22 mouse cellular contexts compared by ENCODE assay signal in the genomic region with DNA sequence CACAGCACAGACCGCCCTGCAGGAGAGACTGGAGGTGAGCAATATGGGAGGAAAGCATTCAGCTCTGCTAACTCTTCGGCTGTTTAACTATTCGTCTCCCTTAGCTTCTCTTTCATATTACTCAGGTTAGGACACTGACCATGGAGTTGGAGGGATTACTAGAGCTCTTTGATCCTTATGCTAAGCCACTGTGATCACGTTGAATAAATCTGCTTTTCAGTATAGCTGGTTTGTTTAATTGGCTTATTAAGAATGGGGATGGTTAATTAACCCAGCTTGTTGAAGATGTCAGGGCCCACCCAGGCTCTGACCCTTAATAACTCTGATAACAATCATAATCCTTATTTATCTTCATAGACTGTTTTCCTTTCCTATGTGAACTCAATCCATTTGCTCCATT. TPM values are rescaled to one million over a fixed set of nuclear protein-coding genes. Genes with fewer than 3 reads are reported as not detected.
DNase-seq lines count a peak whose midpoint lies in the region; ATAC-seq and TF ChIP-seq lines count a peak whose summit lies in the region.
"Had no signal": no experiment of that assay in that cellular context is flagged by ENCODE, and none has a peak within 500 bp of the region (broad histone marks: within the 10 kb centered on the region; RNA-seq: fewer than 3 reads in every experiment).

No protein-coding gene starts in this region.

- 0 out of 2 replicates have a peak, but pooled peaks have one; percentile 30 for ATAC-seq in forebrain, embryonic 12.5 days (ENCODE audit: low FRiP score)
- no peak for ATAC-seq in forebrain, postnatal 0 days
- ATAC-seq: activated CD4-positive, CD25-positive, alpha-beta regulatory T cell, adult 4 months; CD4-positive, CD25-positive, alpha-beta regulatory T cell, adult 4 months; Patski had no signal

- H3K4me3 ChIP-seq in forebrain, embryonic 12.5 days (replicated peaks), result no peak overlapping the region
- no peak overlapping the region for H3K4me3 ChIP-seq in forebrain, postnatal 0 days (ENCODE audit: low read depth, low read length)

- WGBS in forebrain, embryonic 12.5 days, result 32% methylated on average over 4 of the region's 4 CpGs
- 39% methylated on average over 4 of the region's 4 CpGs for WGBS in forebrain, postnatal 0 days

- no peaks in the 10 kb centered on the region for H3K27me3 ChIP-seq in forebrain, embryonic 12.5 days
- no peaks in the 10 kb centered on the region for H3K27me3 ChIP-seq in forebrain, postnatal 0 days (ENCODE audit: insufficient read depth, low read length)
- H3K27me3 ChIP-seq: CH12.LX, Patski had no signal

- H3K4me2 ChIP-seq in forebrain, embryonic 12.5 days, result no peak overlapping the region
- no peak overlapping the region for H3K4me2 ChIP-seq in forebrain, postnatal 0 days (ENCODE audit: low read depth)

- H3K9ac ChIP-seq in forebrain, embryonic 12.5 days, result no peak overlapping the region
- no peak overlapping the region for H3K9ac ChIP-seq in forebrain, postnatal 0 days

- H3K4me1 ChIP-seq in forebrain, embryonic 12.5 days, result peaks cover 5% of the 10 kb centered on the region; the same call in 1 of the 2 replicates
- no peaks in the 10 kb centered on the region for H3K4me1 ChIP-seq in forebrain, postnatal 0 days (ENCODE audit: insufficient read depth)

- H3K27ac ChIP-seq in forebrain, embryonic 12.5 days, result no peak overlapping the region
- no peak overlapping the region for H3K27ac ChIP-seq in forebrain, postnatal 0 days (ENCODE audit: low read depth, low read length)

- H3K36me3 ChIP-seq in forebrain, embryonic 12.5 days (replicated peaks), result no peaks in the 10 kb centered on the region
- no peaks in the 10 kb centered on the region for H3K36me3 ChIP-seq in forebrain, postnatal 0 days (ENCODE audit: insufficient read depth)
- H3K36me3 ChIP-seq: G1E had no signal

- no peak for DNase-seq in forebrain, postnatal 0 days
- DNase-seq in retina, embryonic 14.5 days (ENCODE audit: low spot score), result peak; percentile 61
- peak; percentile 82 for DNase-seq in retina, postnatal 1 day
- DNase-seq in retina, postnatal 7 days (ENCODE audit: low read depth, low spot score), result peak; percentile 14
- no peak for DNase-seq in cerebellum, adult 9-11 months
- no peak for DNase-seq in right cerebral cortex, postnatal 4 days
- no peak for DNase-seq in liver
- DNase-seq: adrenal gland, adult 2 months; adrenal gland, adult 8-10 months; adrenal gland, postnatal 10 days; adrenal gland, postnatal 14 days; adrenal gland, postnatal 25 days; adrenal gland, postnatal 36 days; B cell, adult 2 months; cerebellum, adult 11 months; cerebellum, adult 11-12 months had no signal

- TF ChIP-seq CTCF in forebrain, postnatal 0 days (IDR thresholded peaks at IDR 0.05; ENCODE audit: low read depth), result no peak

- H3K9me3 ChIP-seq in forebrain, embryonic 12.5 days, result no peaks in the 10 kb centered on the region
- H3K9me3 ChIP-seq in forebrain, postnatal 0 days (ENCODE audit: low read length), result no peaks in the 10 kb centered on the region
- H3K9me3 ChIP-seq: G1E had no signal

RNA-seq across cellular contexts. Expression of a gene that starts 38.1 kb away (rescaled TPM):
- polyA plus RNA-seq in forebrain, embryonic 12.5 days (2016; fragmentation: Nextera tagmentation; extraction: Ambion mirVana), result 5.9 and 8.0 TPM in 2 replicates
- 10.8 and 19.4 TPM in 2 replicates for total RNA-seq in forebrain, postnatal 0 days (2014; rRNA removed)
- 5.9 and 9.5 TPM in 2 replicates for polyA plus RNA-seq in forebrain, postnatal 0 days (2015; fragmentation: Nextera tagmentation; extraction: Ambion mirVana)

Comparison
In these comparisons a context has a peak if more than half of its experiments do, and no peak if none do; other contexts are left out.
1. DNase-seq: peak in retina, embryonic 14.5 days (single experiment), retina, postnatal 1 day (single experiment) and retina, postnatal 7 days (single experiment); none in forebrain, postnatal 0 days (single experiment), cerebellum, adult 9-11 months (single experiment), right cerebral cortex, postnatal 4 days (single experiment) and liver (single experiment).